Mouse (Mus musculus) adrenal gland, postnatal 4 days (tissue): Measurements from ENCODE around the gene Rec114. TPM values are rescaled to one million over a fixed set of nuclear protein-coding genes. Genes with fewer than 3 reads are reported as not detected.

Experiments used
- DNase-seq, 2 experiments: peaks; one replicate each; pipeline ENCODE4 v3.0.0; 2021 to 2022; ENCODE audit warnings: low spot score in 2 of 2, mixed read lengths in 2 of 2
- total RNA-seq, 2 experiments: library from RNA; stranded (reverse); gene quantifications; 2 replicates each; pipeline ENCODE4 v1.2.3; 2021

Gene Rec114
- total RNA-seq, 2 experiments from 2014 or later, result 3.2 to 4.3 TPM

DNA sequence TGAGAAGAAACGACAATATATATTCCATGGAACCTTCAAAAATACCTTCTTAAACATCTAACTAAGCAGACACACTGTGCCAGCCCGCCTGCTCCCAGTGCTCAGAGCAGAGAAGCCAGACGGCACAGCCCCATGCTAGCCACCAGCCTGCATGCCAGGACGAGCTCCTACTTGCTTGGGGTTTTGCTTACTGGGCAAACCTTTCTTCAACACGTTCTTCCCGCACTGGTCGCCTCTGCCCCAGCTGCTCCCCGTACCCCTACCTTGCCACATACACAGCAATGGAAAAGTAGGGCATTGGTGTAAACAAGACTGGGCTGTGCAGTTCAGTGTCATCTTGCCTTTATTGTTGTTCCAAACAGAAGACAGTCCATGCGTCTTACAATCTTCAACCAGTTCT is 78.3 kb downstream of the Rec114 start:
- DNase-seq, result no peak

DNA sequence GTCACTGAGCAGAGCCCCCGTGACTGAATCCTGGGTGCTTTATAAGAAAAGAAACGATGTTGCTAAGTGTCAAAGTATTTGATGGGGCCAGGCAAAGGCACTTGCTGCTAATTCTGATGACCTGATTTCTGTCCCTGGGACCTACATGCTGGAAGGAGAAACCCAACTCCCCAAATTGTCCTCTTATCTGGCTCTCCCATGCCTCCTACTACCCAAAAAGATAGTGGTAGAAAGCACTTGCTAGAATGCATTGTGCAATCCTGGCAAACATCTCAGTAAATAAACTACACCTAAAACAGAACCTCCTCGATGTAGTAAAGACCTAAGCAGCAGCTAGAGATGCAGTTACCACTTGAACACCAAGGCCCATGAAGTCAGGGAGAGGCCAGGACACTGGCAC is 81.0 kb downstream of the Rec114 start:
- DNase-seq, result no peak

DNA sequence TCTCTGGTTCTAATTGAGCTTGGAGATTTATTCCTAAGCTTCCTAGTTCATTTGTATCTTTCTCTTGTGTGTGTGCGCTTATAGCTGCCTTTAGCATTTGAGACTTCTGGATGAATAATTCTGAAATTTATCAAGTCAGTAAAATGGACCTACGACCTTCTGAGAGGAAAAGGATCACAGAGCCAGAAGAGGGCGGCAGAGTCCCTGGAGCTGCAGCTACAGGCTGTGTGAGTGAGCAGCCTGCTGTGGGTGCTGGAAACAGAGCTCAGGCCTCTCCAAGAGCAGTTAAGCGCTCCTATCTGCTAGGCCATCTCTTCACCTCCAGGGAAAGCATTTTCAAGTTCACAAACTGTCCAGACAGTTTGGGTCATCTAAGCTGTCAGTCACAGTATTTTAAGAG is 81.8 kb downstream of the Rec114 start:
- DNase-seq, result no peak

DNA sequence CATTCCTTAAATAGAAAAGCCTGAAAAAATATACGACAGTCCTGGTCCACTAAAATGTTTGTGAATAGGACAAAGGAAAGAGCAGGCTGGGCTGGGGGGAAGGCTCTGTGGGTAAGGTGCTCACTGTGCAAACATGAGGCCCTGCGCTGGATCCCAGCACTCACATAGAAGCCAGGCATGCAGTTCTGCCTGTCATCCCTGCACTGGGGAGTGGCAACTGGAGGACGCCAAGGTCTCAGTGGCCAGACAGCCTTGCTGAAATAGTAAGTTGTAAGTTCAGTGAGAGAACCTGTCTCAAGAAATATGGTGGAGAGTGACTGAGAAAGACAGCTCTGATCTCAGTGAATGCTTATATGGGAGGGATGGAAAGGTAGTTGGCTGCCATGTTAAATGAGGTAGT is 83.1 kb downstream of the Rec114 start:
- no peak for DNase-seq

DNA sequence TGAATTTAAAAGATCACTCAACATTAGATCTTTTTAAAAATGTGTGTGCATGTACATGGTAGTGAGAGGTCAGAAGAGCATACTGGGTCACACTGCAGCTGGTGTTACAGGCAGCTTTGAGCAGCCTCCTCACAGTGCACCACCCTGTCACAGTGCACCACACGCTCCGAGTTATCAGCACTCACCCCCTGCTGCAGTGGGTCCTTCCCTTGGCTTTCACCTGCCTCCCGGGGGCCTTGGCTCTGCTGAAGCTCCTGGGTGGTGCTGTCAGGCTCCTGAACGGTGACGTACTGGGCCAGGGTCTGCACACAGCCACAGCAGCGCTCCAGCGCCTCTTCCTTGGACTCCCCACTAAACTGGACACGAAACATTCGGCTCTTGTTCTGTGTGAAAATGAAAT is 83.8 kb downstream of the Rec114 start:
- DNase-seq, result no peak

DNA sequence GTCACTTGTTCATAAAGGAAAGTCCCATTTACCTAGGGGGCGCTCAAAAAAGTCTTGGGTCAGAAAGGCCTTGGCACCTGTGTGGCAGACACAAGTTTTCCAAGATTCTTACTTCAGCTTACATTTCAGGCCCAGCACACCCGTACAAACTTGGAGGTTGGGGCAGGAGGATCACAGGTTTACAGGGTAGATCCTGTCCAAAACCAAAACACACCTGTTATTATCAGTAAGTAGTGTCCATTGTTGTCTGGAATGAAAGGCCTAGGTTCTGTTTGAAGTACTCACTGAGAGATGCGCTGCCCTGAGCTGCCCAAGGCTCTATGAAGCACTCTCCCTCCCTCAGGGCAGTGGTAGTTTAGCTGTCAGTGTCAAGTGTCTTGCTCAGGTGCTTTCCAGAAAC is 84.4 kb downstream of the Rec114 start:
- no peak for DNase-seq

DNA sequence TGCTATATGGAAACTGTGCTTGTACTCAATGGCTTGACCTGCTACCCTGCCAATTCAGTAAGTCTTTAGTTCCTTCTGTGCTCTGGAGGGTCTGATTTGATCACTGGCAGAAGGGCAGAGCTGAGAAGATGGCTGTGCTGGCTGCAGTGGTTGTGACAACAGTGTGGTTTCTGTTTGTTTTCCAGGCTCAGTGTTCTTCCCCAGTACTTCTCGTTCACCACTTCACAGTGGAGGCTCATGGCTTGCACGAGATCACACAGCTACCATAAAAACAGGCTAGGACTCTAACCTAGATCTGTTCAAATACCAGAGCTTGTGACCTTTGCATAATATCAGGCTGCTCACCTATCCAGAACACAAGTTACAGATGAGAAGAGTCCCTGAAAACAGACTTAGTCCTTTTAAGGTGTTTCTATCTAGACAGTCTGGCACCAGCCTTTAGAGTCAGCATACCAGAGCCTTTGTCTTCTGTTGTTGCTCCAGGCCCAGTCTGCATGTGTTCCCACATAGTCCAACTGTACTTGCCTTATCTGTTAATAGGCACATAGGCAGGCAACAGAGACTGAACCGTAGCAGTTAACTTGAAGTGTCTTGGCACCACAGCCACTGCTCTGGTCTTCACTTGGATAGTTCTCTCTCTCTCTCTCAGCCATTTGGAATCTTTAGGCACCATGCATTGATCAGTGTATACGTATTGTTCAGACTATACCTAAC is 85.0 kb downstream of the Rec114 start:
- DNase-seq, result no peak

DNA sequence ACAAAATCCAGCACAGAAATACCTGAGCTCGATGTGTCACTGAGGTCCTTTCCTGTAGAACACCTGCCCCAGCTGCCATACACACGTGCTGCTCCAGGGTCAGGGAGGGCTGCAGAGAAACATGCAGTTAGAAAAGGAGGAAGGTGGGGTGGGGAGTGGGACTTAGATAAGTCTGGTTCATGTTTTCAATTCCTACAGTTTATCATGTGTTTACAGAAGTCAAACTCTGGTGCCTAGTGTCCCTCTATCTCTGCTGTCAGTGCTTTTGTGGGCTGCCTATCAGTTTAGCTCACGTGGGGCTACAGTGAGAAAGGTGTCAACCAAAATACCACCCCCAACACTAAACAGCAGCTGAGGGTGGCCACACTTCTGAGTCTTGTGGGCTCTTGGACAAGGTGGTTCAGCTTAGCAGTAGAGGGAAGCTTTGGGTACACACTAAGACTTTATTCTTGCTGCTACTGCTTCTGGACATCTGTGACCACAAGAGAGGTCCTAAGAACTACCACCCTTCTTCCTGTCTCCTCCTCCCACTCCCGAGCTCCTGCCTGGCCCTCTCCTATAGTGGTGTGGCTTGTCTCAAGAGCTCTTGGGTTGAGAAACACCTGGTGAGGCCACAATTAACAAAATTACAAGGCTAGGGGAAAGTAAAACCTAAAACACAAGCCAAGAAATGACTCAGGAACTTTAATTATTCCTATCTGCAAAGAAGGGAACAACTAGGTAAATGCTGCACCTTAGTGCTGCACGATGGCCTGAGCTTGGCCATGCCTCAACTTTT is 85.8 kb downstream of the Rec114 start:
- no peak for DNase-seq

DNA sequence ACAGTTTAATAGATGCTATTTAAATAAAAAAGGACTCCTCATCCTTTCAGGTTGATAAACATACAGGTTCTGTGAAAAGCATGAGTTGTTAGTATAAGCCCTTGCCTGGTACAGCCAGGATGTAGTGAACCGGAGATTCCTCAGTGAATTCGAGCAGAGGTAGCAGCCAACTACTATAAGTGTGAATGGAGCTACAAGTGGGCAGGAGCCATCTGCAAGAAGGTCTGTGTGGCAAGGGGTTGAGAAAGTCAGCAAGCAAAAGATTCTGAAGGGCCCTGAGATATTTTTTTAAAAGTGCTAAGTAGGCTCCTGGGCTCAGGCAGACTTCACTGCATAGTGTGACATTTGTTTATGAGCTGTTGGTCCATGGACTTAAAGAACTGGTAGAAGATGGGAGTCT is 86.9 kb downstream of the Rec114 start:
- DNase-seq, result no peak

DNA sequence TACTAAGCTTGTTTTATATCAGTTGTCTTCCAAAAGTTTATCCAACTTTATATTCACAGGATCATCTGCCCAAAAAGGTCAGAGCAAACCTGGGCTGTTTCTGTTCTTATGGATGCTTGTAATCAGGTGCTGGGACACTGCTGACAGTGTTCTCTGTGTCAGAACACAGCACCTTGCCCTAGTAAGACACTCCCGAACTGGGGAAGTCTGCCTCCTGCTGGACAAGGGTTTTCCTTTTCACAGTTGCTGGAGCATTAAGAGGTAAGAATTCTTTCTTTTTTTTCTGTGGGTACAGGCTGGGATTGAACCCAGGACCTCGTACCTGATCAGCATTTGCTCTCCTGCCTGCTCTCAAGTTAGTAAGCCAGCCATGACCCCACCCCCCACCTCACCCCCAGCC is 87.4 kb downstream of the Rec114 start:
- no peak for DNase-seq

DNA sequence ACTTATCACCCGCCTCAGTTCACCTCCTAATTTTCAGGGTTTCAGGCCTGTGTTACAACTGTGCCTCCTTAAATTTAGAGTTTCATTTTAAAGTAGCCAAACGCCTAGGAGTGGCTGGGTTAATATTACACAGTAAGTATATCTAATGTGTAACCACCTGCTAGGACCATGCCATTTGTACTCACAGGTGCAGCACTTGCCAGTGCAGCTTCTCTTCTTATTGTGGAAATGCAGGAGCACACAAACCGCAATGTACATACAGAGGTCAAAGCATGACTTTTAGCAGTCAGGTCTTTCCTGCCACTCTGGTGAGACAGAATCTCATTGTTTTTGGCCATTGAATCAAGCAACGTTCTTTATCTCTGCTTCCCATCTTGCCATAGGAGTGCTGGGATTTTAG is 89.3 kb downstream of the Rec114 start:
- DNase-seq, result no peak

DNA sequence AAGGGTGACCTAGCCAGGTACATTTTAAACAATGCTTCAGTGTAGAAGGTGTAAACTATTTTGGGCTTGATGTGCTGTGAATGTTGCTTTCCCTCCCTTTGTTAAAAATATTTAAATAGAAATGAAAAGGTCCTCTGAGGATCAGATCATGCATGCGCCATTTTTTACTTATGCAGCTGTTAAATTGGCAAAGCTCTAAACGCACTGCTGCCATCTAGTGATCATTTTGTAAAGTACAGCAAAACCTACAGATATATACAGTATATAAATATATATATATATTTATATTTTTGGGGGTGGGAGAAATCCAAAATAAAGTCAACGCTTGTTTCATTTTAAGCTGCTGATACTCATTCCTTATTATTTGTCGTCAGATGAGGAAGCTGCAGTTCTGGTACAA is 91.8 kb downstream of the Rec114 start:
- DNase-seq, result no peak

DNA sequence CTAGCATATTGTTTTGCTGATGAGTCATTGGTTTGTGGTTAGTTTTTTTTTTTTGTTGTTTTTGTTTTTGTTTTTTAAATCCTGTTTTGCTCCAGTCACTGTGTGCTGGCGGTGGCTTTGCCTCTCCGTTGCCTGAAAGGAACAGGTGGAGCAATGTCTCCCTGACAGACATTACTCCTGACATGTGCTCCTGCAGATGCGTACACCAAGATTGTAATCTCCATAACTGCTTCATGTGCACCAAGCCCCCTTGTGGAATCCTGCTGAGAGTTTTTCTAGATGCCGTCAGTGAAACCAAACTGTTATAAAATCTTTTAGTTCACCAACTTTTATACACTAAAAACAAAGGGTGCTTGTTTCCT is 94.5 kb downstream of the Rec114 start:
- no peak for DNase-seq

DNA sequence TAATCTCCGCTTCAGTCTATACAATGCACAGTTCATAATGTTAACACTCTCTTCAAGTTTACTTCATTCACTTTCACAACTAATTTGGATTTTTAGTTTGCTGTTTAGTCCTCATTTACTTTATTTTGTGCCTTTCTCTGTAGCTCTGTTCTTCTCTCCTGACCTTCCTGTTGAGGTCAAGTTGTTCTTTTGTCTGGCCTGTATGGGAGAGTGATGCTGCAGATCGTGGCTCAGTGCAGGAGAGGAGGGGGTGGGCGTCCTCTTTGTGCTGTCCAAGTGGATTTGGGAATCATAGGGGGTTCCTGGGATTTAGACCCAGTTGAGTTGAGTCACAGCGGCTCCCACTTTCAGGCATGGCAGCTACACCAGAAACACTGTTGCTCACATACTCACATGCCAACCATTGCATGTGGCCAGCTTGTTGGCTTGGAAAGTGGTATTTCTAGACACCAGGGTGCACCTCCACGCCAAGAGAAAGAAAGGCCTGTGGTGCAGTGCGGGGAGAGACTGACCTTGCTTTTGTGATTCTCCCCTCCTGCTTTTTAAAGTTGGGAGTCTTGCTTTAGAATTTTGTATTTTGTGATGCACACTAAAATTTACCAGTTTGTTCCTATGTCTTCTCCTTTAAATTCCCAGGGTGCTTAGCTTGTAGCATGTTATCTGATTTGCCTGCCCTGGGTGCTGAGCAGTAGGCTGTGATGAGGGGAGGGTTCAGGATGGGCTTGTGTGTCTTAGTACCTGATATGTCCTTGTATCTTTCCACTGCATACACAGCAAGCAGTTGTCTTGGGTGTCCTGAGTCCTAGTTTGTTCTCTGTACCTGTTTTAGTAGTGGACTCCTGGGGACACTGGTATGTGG is 95.1 kb downstream of the Rec114 start:
- DNase-seq, result no peak

DNA sequence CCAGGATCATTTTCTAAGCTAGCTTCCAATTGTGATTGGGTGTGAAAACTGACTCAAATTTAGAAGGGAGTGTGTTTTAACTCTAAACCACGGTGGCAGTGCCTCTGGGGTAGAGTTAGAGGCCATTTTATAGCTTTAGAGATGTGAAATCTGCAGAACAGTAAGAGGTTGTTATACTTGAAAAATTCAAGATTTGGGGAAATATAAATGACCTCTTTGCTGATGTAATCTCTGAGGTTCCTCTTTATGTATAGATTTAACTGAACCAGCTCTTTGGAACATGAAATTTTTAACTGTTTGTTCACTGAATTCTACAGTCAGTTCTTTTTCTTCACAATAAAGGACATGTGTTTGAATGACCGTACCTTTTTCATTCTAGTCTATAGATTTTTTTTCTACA is 113.3 kb downstream of the Rec114 start:
- no peak for DNase-seq

DNA sequence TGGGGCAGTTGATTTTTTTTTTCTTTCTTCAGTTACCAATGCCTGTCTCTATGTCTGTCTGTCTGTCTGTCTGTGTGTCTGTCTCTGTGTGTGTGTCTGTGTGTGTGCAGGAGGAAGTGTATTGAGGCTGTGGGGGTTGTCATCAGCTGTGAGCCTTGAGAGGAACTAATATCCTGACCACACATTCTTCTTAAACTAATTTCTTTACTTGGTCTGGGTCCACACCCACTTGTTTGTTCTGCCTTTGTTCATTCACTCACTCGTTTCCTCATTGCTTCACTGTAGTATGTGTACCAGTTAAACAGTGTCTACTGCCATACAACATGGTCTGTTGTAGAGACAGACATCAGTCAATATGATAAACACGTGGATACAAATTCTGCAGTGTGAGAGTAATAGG is 116.6 kb downstream of the Rec114 start:
- no peak for DNase-seq

DNA sequence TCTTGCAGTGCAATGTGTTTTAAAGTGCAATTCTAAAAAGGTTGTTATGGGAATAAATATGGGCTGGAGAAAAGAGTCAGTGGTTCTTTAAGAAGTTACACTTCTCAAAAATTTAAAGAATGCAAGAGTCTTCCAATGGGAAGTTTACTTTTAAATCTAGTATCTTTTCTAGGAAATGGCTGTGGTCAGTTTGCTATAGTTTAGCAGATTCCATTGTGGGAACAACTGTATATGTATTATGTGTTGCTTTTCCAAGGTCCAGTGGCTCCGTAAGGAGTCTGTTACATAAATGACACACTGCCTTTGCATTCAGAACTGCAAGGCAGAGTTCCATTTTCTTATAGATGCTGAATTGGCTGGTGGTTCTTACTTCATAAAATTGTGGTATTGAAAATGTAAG is 120.8 kb downstream of the Rec114 start:
- no peak for DNase-seq

DNA sequence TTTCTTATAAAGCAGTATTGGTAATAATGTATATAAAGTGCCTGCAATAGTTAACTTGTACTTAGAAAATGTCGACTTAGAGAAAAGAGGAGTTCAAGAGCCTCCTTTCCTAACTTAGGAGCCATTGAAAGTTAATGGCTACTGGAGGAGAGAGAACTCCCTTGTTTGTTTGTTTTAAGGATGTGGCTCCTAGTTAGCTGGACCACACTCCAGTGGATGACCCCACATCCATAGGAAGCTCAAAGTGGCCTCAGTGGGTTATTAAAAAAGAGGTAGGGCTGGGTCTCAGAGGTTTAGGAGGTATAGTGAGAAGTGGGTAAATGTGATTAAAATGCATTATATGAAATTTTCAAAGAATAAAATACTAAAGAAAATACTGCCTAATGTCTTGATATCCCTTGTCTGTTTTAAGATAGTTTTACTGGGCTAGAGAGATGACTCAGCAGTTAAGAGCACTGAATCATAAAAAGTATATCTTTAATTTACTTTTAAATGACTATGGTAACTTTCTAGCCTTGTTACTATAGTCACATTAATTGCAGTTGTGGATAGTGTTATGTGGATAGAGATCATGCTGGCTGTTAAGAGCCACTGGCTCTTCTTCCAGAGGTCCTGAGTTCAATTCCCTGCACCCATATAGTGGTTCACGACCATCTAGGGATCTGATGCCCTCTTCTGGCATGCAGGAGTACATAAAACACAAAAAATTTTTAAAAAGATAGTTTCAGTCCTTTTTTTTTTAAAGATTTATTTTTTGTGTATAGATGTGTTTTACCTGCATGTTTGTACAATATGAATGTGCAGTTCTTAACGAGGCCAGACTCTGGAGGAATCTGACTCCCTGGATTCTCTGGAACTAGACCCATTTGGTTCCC is 128.5 kb downstream of the Rec114 start:
- DNase-seq, result no peak

DNA sequence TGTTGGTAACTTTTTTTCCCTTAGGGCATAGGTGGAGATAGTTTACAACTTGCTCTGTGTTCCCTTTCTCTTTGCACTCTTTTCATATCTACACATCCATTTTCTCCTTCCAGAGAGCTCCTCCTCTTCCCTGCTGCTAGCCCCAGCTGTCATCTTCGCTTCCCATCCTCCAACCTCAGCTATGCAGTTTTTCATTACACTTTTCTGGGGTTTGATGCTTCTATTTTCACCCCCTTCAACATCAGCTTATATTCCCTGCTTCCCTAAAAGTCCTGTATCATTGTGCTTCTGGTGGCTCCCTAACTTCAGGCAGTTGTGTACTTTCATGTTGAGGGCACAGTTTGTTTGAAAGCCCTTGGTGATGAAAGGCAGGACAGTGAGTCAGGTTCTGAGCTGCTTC is 130.0 kb downstream of the Rec114 start:
- DNase-seq, result no peak
